Mouse (Mus musculus): ENCODE results near the gene Rbm3.

Rbm3 gene

DNA sequence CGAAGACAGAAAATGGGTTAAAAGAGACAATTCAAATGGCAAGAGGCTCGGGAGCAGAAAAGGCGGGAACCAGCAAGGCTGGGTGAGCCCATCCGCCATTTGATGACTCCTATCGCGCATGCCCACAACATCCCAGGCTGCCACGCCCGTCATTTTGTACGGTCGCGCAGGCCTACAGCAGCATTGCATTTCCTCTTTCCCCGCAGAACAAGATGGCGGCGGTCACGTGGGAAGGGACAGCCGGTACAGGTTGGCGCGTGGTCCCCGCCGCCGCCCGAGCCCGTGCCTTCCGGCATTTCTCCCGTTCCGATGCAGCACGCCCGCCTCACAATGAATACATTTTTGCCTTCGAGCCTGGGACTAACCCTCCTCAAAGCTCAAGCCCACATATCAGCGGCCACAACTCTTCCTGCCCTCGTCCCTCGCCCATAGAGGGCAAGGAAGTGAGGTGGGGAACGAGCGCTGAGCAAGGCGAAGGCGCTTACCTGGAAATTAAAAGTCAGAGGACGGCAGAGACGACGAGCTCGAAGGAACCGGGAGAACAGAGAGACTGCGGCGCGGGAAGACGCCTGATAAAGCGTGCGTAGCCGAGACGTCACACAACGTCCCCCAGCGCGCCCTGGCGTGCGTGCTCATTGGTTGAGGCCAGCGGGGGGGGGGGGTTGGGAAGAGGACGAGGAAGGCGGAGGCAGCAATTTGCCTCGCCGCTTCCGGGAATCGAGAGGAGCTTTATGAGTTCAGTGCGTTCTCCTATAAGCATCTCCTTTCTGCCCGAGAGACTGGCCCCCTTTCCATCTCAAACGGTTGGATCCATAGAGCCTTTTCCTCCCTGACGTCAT lies at the start of gene Rbm3:
Rbm3 (minus strand) TSS at position 728 of the 839 bp plus-strand sequence.
- DNase-seq = peak; percentile 84

DNA sequence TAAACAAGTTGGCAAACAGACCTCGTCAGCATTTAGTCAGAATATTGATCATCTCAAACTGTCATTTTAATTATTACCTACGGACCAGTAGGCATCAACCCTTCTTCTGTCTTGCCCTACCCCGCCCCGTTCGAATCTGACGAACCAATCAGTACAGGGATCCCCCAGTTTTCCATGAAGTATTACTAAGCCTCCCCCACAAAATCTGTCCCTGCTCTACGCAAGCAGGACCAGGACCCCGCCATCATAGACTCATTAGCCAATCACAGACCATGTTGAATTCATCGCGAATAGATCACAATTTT lies 47.7 kb upstream of the Rbm3 start, which contains the start of gene Ebp:
Ebp (minus strand) TSS at position 94 of the 305 bp plus-strand sequence.
- DNase-seq = peak; percentile 30

DNA sequence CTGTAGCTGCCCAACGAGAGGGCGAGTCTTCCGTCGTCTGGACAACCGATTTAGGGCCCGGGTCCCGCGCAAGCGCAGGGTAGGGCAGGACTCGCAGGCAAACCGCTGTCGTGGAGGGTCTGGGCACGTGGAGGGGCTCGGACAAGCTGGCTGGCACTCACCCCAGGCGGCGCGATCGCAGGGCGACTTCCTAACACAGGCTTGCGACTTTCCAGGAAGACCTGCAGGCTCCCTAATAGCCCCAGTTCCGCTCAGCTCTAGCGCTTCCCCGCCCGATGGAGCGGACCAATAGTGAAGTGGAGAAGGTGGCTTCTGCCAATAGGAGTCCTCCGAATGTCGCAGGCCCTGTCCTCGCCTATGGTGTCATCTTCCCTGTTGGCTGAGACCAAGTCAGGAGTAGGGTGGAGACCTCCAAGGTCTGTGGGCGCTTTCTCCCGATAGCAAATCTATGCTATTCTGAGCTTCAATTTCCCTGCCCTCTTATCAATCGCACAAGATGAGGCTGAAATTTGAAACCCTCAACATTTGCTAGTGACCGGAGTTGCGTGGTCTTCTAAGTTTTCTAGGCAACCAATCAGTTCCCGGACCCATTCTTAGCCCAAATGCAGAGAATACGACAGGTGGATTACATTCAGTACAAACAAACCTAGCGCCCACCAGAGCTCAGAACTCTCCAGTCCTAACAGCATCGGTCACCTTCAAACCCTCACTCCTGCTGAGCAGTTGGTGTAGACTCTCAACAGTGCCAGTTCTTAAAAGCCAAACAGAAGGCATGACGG lies 47.1 kb upstream of the Rbm3 start:
- DNase-seq = peak; percentile 63

DNA sequence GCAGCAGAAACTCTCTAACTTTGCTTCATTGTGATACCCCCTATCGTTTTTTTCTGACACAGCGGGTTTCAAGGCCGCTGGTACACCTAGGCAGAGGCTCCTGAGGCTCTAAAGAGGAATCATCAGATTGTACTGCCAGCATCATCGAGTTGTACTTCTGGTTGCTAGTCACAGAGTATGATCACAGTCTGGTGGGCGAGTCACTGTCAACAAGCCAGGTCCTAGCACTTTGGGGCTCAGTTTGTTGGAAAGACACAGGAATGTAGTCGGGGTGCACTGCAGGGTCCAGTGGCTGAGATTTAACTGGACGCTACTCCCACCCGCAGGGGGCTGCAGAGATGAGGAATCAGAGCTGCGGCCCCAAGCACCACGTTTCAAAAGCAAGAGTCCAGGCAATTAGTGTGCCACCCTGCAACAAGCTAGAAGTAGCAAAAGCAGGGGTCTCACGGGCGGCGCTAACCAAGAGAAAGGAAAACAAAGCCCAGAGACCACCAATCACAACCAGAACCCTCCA lies 46.5 kb upstream of the Rbm3 start:
- no peak for DNase-seq

DNA sequence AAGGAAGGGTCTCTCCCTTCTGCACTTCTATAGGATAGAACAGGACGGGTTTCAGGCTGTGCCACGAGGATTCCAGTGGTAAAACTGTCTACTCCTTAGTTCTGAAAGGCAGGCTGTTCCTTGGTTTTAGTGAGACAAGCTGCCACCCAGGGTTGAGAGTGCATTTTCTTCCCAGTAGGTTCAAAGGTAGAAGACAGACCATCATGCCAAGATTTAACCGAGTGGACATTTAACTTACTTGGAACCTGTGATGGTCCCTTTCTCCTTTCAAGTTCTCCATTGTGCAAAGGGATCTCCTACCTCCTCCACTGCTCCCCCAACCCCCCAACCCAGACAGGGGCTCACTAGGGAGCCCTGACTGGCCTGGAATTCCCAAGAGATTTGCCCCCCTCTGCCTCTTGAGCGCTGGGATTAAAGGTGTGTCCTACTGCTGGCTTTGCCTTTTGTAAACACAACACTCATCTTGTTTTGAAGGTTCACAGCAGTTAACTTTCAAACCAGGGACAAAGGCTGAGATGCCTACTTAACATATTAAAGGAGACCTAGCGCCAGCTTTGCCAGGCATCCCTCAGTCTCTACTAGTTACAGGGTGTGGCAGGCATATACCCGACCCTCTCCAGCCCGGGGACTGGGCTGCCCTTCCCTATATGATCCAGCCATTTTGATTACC lies 37.3 kb upstream of the Rbm3 start:
- no peak for DNase-seq

- DNase-seq = no peak
These were observed 34.0 kb upstream of the Rbm3 start for GRCm38 (mm10) chrX:8179646-8180045.

DNA sequence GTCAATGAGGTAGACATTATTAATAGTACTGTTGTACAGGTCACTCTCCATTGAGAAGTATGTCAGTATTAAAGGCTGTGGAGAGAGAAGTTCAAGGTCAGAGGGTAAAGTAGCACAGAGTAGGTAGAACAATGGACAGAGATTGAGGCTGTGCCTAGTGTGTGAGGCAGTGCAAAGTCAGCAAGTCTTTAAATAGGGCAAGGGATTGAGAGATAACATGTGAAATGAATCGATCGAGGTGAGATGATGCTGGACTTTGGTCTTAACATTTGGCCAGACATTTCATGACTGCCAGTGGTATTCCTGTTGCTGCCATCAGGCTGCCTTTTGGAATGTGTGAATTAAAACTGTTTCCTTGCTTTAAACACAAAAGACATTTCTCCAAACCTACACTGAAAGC lies 33.2 kb upstream of the Rbm3 start:
- DNase-seq = no peak

DNA sequence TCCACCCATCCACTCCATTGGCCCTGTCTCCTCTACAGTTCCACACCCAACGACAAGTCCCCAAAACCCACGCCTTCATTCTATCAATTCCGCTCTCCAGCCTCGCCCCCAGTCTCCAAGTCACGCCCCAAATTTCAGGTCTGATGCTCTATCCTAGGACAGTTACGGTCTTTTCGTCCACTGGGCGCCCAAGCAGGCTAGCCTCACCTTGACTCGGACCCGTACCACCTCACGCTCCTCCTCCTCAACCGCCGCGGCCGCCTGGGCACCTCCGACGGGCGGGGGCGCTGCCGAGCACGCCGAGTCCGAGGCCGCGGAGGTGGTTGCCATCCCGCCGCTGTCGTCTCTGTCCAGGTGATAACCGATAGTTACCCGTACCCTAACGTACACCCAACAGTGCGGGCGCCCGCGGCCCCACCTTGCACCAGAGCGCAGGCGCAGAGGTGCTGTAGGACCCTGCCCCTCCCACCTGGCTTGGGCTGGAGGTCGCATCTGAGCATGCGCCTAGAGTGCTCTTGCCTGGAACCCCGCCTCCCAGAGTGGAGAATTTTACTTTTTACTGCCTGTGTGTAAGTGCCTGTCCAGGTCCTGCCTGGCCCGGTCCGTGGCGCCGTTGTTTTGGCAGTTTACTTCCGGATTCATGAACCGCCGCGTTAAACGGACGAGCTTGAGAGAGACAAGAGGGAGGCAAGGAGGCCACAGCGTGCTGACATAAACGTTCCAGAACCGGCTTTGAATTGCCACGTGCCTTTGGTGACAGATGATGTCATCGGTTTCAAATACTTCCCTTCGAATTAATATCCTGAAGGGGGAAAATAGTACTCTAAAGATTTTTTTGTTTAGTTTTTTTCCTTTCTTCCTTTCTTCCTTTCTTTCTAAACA lies 30.1 kb upstream of the Rbm3 start, which contains the start of gene Tbc1d25:
Tbc1d25 (minus strand) TSS at position 678 of the 882 bp plus-strand sequence.
- peak; percentile 72 for DNase-seq

- DNase-seq = no peak
These were observed 29.5 kb upstream of the Rbm3 start for GRCm38 (mm10) chrX:8175169-8175503.

- DNase-seq = no peak
These were observed 22.3 kb upstream of the Rbm3 start for GRCm38 (mm10) chrX:8167716-8168647.

DNA sequence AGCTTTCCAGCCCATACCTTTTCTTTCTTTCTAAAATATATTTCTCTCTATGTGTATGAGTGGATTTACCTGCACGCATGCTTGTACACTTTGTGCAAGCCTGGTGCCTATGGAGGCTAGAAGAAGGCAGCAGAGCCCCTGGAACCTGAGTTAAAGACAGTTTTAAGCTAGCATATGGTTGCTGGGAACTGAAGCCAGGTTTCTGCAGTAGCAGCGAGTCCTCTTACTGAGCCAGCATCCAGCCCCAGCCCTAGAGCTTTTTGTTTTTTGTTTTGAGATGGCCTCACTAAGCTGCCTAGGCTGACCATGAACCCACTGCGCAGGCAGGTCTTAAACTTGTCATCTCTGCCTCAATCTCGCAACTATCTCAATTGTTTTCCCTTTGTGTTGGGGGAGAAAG lies 18.8 kb upstream of the Rbm3 start:
- no peak for DNase-seq

DNA sequence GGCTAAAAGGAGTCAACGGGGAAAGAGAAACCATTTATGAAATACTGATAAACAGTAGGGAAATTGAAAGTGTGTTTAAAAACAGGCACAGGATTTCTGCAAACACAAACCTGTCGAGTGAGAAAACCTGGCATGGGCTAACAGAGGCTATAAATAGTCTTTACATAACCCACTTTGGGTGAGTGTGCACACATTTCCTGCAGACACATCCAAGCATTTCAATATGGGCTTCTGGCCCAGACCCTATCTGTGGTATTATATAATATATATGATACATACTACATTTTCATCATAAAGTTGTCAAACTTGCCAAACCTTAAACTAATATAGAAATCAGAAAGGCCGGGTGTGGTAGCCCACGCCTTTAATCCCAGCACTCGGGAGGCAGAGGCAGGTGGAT lies 17.4 kb upstream of the Rbm3 start:
- DNase-seq = no peak

GRCm38 (mm10) chrX:8143750-8144149 lies 1.9 kb downstream of the Rbm3 start:
- peak; percentile 23 for DNase-seq

- DNase-seq = no peak
These were observed 2.7 kb downstream of the Rbm3 start for GRCm38 (mm10) chrX:8142948-8143347.

GRCm38 (mm10) chrX:8141058-8141457 lies 4.6 kb downstream of the Rbm3 start:
- no peak for DNase-seq

GRCm38 (mm10) chrX:8140446-8140845 lies 5.2 kb downstream of the Rbm3 start:
- no peak for DNase-seq

DNA sequence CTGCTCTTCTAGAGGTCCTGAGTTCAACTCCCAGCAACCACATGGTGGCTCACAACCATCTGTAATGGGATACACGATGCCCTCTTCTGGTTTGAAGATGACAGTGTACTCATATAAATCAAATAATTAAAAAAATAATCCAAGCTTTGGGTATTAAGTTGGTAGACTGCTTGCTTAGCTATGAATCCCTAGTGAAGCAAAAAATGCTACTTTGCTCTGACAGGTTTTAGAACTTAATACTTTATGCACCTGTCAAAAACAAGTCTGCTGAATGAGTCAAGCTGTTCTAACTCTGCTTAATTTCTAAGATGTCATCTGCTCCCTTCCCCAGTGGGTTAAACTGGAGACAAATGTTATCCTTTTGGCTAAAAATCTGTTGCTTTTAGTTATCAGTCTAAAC lies 6.2 kb downstream of the Rbm3 start:
- no peak for DNase-seq

DNA sequence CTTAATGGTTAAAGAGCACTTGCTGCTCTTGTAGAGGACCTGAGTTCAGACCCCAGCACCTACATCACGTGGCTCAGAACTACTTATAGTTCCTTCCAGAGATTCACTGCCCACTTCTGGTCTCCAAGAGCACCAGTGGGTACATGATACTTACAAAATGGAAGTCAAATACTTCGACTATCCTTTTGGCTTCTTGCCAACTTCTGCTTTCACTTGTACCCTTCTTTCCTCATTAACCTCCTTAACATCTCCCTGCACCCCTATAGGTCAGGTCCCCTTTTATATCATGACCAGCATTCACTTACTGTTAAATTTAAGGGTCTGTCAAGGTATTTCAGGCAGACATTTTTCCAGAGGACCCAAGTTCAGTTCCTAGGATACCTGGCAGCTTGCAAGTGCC lies 9.8 kb downstream of the Rbm3 start:
- no peak for DNase-seq

GRCm38 (mm10) chrX:8132017-8132976 lies 13.4 kb downstream of the Rbm3 start, which contains the start of gene Wdr13:
TSS of gene Wdr13 (minus strand) at chrX:8132892.
- peak; percentile 85 for DNase-seq

GRCm38 (mm10) chrX:8131393-8131792 lies 14.3 kb downstream of the Rbm3 start:
- no peak for DNase-seq

All from right cerebral cortex, postnatal 14 days (tissue).